Mouse (Mus musculus): ENCODE measurements around the gene 2210010C04Rik. TPM values are rescaled to one million over a fixed set of nuclear protein-coding genes. Genes with fewer than 3 reads are reported as not detected.
"Not testable (repeated sequence)": the region's sequence is repeated elsewhere in the genome, so short reads cannot be mapped to it uniquely, and the experiment has no call there.

The 2210010C04Rik gene
- total and polyA plus RNA-seq, 3 experiments, result 0.06 TPM; not detected in 2

DNA sequence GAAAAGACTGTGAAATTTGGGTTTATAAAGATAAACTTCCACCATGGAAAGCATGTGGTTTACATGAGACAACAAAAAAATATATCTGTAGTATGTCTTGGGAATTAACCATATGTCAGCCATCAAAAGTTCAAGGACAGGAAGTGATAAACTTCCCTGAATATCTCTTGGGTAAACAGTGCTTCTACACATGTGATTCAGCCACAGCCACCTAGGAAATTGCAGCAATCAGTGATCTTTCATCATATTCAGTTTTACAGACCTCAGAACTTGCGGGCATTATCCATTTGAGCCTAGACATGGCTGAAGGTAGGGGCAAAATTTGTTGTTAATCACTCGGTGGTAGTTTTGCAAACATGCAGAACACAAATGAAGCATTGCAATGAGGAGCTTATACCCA lies 16.7 kb downstream of the 2210010C04Rik start:
- H3K9ac ChIP-seq (ENCODE audit: low read depth, low read length), result no peak overlapping the region
- no peak overlapping the region for H3K27ac ChIP-seq
- H3K27me3 ChIP-seq (ENCODE audit: control insufficient read depth, insufficient read depth, low read length), result no peaks in the 10 kb centered on the region
- 44% methylated on average over 2 of the region's 2 CpGs for WGBS
- no peaks in the 10 kb centered on the region for H3K79me2 ChIP-seq (replicated peaks; ENCODE audit: control insufficient read depth, insufficient read depth, low read length)
- TF ChIP-seq POLR2A (IDR thresholded peaks at IDR 0.05; ENCODE audit: insufficient read depth, low read depth, low read length) (no peak), CTCF (IDR thresholded peaks at IDR 0.05) (no peak), EP300 (IDR thresholded peaks at IDR 0.05; ENCODE audit: insufficient read depth, low read depth, low read length) (no peak)
- no peak overlapping the region for H3K4me3 ChIP-seq
- H3K4me1 ChIP-seq (ENCODE audit: control insufficient read depth, insufficient read depth, low read length), result no peaks in the 10 kb centered on the region
- DNase-seq, result no peak
- no peaks in the 10 kb centered on the region for H3K36me3 ChIP-seq (ENCODE audit: control insufficient read depth, insufficient read depth, low read length)
- intact Hi-C loops (cut with DNase I), result no loop called here

DNA sequence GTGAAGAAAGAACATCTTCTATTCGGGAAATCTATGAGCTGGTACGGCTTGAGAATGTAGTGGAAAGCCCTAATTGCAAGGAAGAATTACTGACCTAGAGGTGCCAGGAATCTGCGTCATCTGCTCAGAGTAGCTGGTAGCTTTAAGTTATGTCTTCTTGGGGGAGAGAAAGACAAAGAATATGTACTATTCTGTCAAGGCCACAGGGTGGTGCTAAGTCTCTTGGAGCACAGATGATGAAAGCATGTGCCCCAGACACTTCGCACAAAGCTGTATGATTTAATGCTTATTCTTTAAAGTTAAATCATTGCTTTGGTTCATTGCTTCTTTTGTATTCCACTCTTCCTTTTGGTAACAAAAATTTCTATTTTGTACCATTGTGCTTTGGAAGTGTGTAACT lies 20.2 kb downstream of the 2210010C04Rik start:
- Histone ChIP-seq H3K4me1 (ENCODE audit: control insufficient read depth, insufficient read depth, low read length) (no peaks in the 10 kb centered on the region), H3K9ac (ENCODE audit: low read depth, low read length) (no peak overlapping the region), H3K27me3 (ENCODE audit: control insufficient read depth, insufficient read depth, low read length) (no peaks in the 10 kb centered on the region), H3K27ac (no peak overlapping the region), H3K4me3 (no peak overlapping the region), H3K36me3 (ENCODE audit: control insufficient read depth, insufficient read depth, low read length) (no peaks in the 10 kb centered on the region), H3K79me2 (replicated peaks; ENCODE audit: control insufficient read depth, insufficient read depth, low read length) (no peaks in the 10 kb centered on the region)
- 69% methylated on average over 4 of the region's 4 CpGs for WGBS
- TF ChIP-seq POLR2A (IDR thresholded peaks at IDR 0.05; ENCODE audit: insufficient read depth, low read depth, low read length) (no peak), EP300 (IDR thresholded peaks at IDR 0.05; ENCODE audit: insufficient read depth, low read depth, low read length) (no peak), CTCF (IDR thresholded peaks at IDR 0.05) (peak; percentile 26; the same call in 1 of the 2 replicates)
- DNase-seq, result no peak
- intact Hi-C loops (cut with DNase I), result no loop called here

DNA sequence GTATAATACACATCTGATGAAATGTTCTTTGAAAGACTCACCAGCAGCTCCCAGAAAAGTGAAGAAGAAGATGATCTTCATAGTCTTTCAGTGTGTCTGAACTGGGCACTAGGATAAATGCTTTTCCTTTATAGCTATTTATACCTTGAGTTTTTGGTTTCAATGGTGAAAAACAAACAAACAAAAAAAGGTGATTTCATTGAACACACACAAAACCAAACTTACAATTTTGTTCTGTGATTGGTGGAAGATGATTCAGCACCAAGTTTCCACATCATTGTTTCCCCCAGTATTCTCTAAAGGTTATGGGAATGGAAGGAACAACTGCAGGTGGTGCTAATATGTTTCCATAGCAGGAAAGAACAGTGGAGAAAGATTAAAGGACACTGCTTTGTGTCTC lies 35.9 kb downstream of the 2210010C04Rik start, which contains the start of gene Gm2663:
Gene Gm2663 (minus strand): TSS at position 101 of the 400 bp plus-strand sequence.
- H3K4me3 ChIP-seq; H3K9ac ChIP-seq (ENCODE audit: low read depth, low read length); H3K27ac ChIP-seq; H3K4me1 ChIP-seq (ENCODE audit: control insufficient read depth, insufficient read depth, low read length); intact Hi-C loops (cut with DNase I); H3K27me3 ChIP-seq (ENCODE audit: control insufficient read depth, insufficient read depth, low read length); H3K79me2 ChIP-seq (replicated peaks; ENCODE audit: control insufficient read depth, insufficient read depth, low read length); DNase-seq; H3K36me3 ChIP-seq (ENCODE audit: control insufficient read depth, insufficient read depth, low read length): not testable (repeated sequence)

Other genes starting within 250 kb of the 2210010C04Rik start
- gene Moxd2, start 148.0 kb downstream of the 2210010C04Rik start, total RNA-seq (2021), result not detected
- not detected in 2 replicates for gene Moxd2, start 148.0 kb downstream of the 2210010C04Rik start, polyA plus RNA-seq (2012; rRNA removed)
- gene Prss58, start 135.1 kb downstream of the 2210010C04Rik start, total RNA-seq (2021), result not detected
- gene Prss58, start 135.1 kb downstream of the 2210010C04Rik start, polyA plus RNA-seq (2012; rRNA removed), result not detected in 2 replicates
- gene 1700074P13Rik, start 95.0 kb downstream of the 2210010C04Rik start, total RNA-seq (2021), result not detected
- 0.20 and 0.25 TPM in 2 replicates for gene 1700074P13Rik, start 95.0 kb downstream of the 2210010C04Rik start, polyA plus RNA-seq (2012; rRNA removed)
- gene Gm4744, start 83.6 kb downstream of the 2210010C04Rik start, total RNA-seq (2021), result not detected
- not detected in 2 replicates for gene Gm4744, start 83.6 kb downstream of the 2210010C04Rik start, polyA plus RNA-seq (2012; rRNA removed)
- not detected for gene 1810009J06Rik, start 70.8 kb downstream of the 2210010C04Rik start, total RNA-seq (2021)
- not detected in 2 replicates for gene 1810009J06Rik, start 70.8 kb downstream of the 2210010C04Rik start, polyA plus RNA-seq (2012; rRNA removed)
- not detected for gene Gm2663, start 36.0 kb downstream of the 2210010C04Rik start, total RNA-seq (2021)
- not detected in 2 replicates for gene Gm2663, start 36.0 kb downstream of the 2210010C04Rik start, polyA plus RNA-seq (2012; rRNA removed)